Mouse (Mus musculus) midbrain, embryonic 13.5 days (tissue): ENCODE measurements around the gene Mab21l3. TPM values are rescaled to one million over a fixed set of nuclear protein-coding genes. Genes with fewer than 3 reads are reported as not detected.

ENCODE experiments used
- ATAC-seq: fragments of 200-750 bp; cut with Nextera tagmentation; 2 replicates; pipeline ENCODE4 v1.8.0; 2017; ENCODE audit warnings: mild to moderate bottlenecking, moderate TSS enrichment, moderate library complexity
- H3K27ac ChIP-seq: fragments of 300-500 bp; sonication (generic); 2 replicates; pipeline ENCODE4 v1.5.1; 2015; ENCODE audit warnings: inconsistent platforms, mild to moderate bottlenecking, moderate library complexity
- H3K27me3 ChIP-seq: fragments of 300-500 bp; sonication (generic); 2 replicates; pipeline ENCODE4 v1.6.1; 2015; ENCODE audit warnings: mild to moderate bottlenecking, inconsistent platforms
- H3K36me3 ChIP-seq: fragments of 300-500 bp; sonication (generic); 2 replicates; pipeline ENCODE4 v1.6.1; 2015; ENCODE audit warnings: mild to moderate bottlenecking, inconsistent platforms
- H3K4me1 ChIP-seq: fragments of 300-500 bp; sonication (generic); replicated peaks from 2 replicates; pipeline ENCODE4 v1.6.1; 2015; ENCODE audit warnings: inconsistent platforms
- H3K4me2 ChIP-seq: fragments of 300-500 bp; sonication (generic); replicated peaks from 2 replicates; pipeline ENCODE4 v1.6.1; 2015; ENCODE audit warnings: moderate library complexity, mild to moderate bottlenecking, inconsistent platforms
- H3K4me3 ChIP-seq: fragments of 300-500 bp; sonication (generic); replicated peaks from 2 replicates; pipeline ENCODE4 v1.5.1; 2015; ENCODE audit warnings: mild to moderate bottlenecking, inconsistent platforms
- H3K9ac ChIP-seq: fragments of 300-500 bp; sonication (generic); replicated peaks from 2 replicates; pipeline ENCODE4 v1.6.1; 2015; ENCODE audit warnings: mild to moderate bottlenecking, inconsistent platforms
- H3K9me3 ChIP-seq: fragments of 300-500 bp; sonication (generic); 2 replicates; pipeline ENCODE4 v1.6.1; 2016; ENCODE audit warnings: mild to moderate bottlenecking, inconsistent platforms
- WGBS: fragments of 180-500 bp; shearing (Covaris S2); methylation state at CpG from one replicate; pipeline ENCODE4 v1.1.7; 2015; 5-methylcytosine and 5-hydroxymethylcytosine counted together
- polyA plus RNA-seq: library from polyadenylated mRNA; unstranded; fragments of >200 nt; fragmentation: Nextera tagmentation; extraction: Ambion mirVana; gene quantifications from 2 replicates; pipeline ENCODE4 v1.2.1, GENCODE M21; 2015

Gene Mab21l3
- polyA plus RNA-seq, 1 experiment from 2014 or later, result 0.35 TPM

GRCm38 (mm10) chr3:101797830-101798709, 50.7 kb downstream of the Mab21l3 start:
- H3K4me1 ChIP-seq, result peaks cover 37% of the 10 kb centered on the region
- no peak overlapping the region for H3K4me3 ChIP-seq
- H3K9me3 ChIP-seq, result no peaks in the 10 kb centered on the region
- no peak overlapping the region for H3K9ac ChIP-seq
- H3K27me3 ChIP-seq, result 0 out of 2 replicates have a peak, but pooled peaks cover 3% of the 10 kb centered on the region
- WGBS, result 49% methylated on average over 15 of the region's 15 CpGs
- H3K36me3 ChIP-seq, result no peaks in the 10 kb centered on the region
- no peak overlapping the region for H3K4me2 ChIP-seq
- H3K27ac ChIP-seq, result no peak overlapping the region
- ATAC-seq, result 0 out of 2 replicates have a peak, but pooled peaks have one; percentile 43

GRCm38 (mm10) chr3:101796212-101796611, 52.5 kb downstream of the Mab21l3 start:
- WGBS, result 41% methylated on average over 7 of the region's 7 CpGs
- H3K9me3 ChIP-seq, result no peaks in the 10 kb centered on the region
- no peak overlapping the region for H3K27ac ChIP-seq
- H3K36me3 ChIP-seq, result no peaks in the 10 kb centered on the region
- H3K4me3 ChIP-seq, result no peak overlapping the region
- no peak overlapping the region for H3K4me2 ChIP-seq
- peak; percentile 47; the same call in 1 of the 2 replicates for ATAC-seq
- 0 out of 2 replicates have a peak, but pooled peaks cover 3% of the 10 kb centered on the region for H3K27me3 ChIP-seq
- H3K4me1 ChIP-seq, result peaks cover 37% of the 10 kb centered on the region
- no peak overlapping the region for H3K9ac ChIP-seq

GRCm38 (mm10) chr3:101795387-101796039, 53.2 kb downstream of the Mab21l3 start:
- H3K4me1 ChIP-seq, result peaks cover 37% of the 10 kb centered on the region
- no peak overlapping the region for H3K9ac ChIP-seq
- no peak overlapping the region for H3K27ac ChIP-seq
- H3K27me3 ChIP-seq, result 0 out of 2 replicates have a peak, but pooled peaks cover 3% of the 10 kb centered on the region
- no peaks in the 10 kb centered on the region for H3K9me3 ChIP-seq
- peak; percentile 18; the same call in 1 of the 2 replicates for ATAC-seq
- H3K4me3 ChIP-seq, result no peak overlapping the region
- no peaks in the 10 kb centered on the region for H3K36me3 ChIP-seq
- WGBS, result 80% methylated on average over 15 of the region's 15 CpGs
- no peak overlapping the region for H3K4me2 ChIP-seq

- Histone ChIP-seq H3K9me3 (no peaks in the 10 kb centered on the region), H3K4me3 (no peak overlapping the region), H3K4me1 (peaks cover 37% of the 10 kb centered on the region), H3K27ac (peak overlapping the region; percentile 30; the same call in 1 of the 2 replicates), H3K27me3 (0 out of 2 replicates have a peak, but pooled peaks cover 3% of the 10 kb centered on the region), H3K4me2 (no peak overlapping the region), H3K9ac (no peak overlapping the region), H3K36me3 (no peaks in the 10 kb centered on the region)
- no peak for ATAC-seq
- WGBS, result 46% methylated on average over 9 of the region's 9 CpGs
These were observed 54.1 kb downstream of the Mab21l3 start for GRCm38 (mm10) chr3:101794666-101795065.

GRCm38 (mm10) chr3:101794026-101794425, 54.7 kb downstream of the Mab21l3 start:
- no peak for ATAC-seq
- H3K27ac ChIP-seq, result no peak overlapping the region
- WGBS, result 72% methylated on average over 5 of the region's 5 CpGs

GRCm38 (mm10) chr3:101792191-101792590, 56.6 kb downstream of the Mab21l3 start:
- no peak overlapping the region for H3K4me2 ChIP-seq

More at GRCm38 (mm10) chr3:101794026-101794425, 54.7 kb downstream of the Mab21l3 start:
- Histone ChIP-seq H3K9me3 (no peaks in the 10 kb centered on the region), H3K4me3 (no peak overlapping the region), H3K9ac (no peak overlapping the region), H3K27me3 (0 out of 2 replicates have a peak, but pooled peaks cover 3% of the 10 kb centered on the region), H3K4me1 (peaks cover 37% of the 10 kb centered on the region), H3K4me2 (no peak overlapping the region), H3K36me3 (no peaks in the 10 kb centered on the region)

GRCm38 (mm10) chr3:101784768-101785424, 63.9 kb downstream of the Mab21l3 start:
- no peaks in the 10 kb centered on the region for H3K9me3 ChIP-seq
- H3K27ac ChIP-seq, result no peak overlapping the region
- no peaks in the 10 kb centered on the region for H3K36me3 ChIP-seq
- H3K4me3 ChIP-seq, result no peak overlapping the region
- ATAC-seq, result no peak
- no peak overlapping the region for H3K9ac ChIP-seq
- H3K4me2 ChIP-seq, result no peak overlapping the region
- H3K27me3 ChIP-seq, result 0 out of 2 replicates have a peak, but pooled peaks cover 7% of the 10 kb centered on the region
- 91% methylated on average over 10 of the region's 10 CpGs for WGBS
- H3K4me1 ChIP-seq, result peaks cover 7% of the 10 kb centered on the region

More at GRCm38 (mm10) chr3:101792191-101792590, 56.6 kb downstream of the Mab21l3 start:
- Histone ChIP-seq H3K4me1 (peaks cover 27% of the 10 kb centered on the region), H3K9ac (no peak overlapping the region), H3K4me3 (no peak overlapping the region), H3K9me3 (no peaks in the 10 kb centered on the region), H3K36me3 (no peaks in the 10 kb centered on the region), H3K27me3 (0 out of 2 replicates have a peak, but pooled peaks cover 3% of the 10 kb centered on the region), H3K27ac (no peak overlapping the region)
- 81% methylated on average over 4 of the region's 4 CpGs for WGBS
- no peak for ATAC-seq

- Histone ChIP-seq H3K27ac (no peak overlapping the region), H3K4me3 (no peak overlapping the region), H3K4me2 (no peak overlapping the region), H3K36me3 (no peaks in the 10 kb centered on the region), H3K9me3 (no peaks in the 10 kb centered on the region), H3K9ac (no peak overlapping the region), H3K4me1 (peaks cover 7% of the 10 kb centered on the region), H3K27me3 (0 out of 2 replicates have a peak, but pooled peaks cover 7% of the 10 kb centered on the region)
- peak; percentile 38 for ATAC-seq
- WGBS, result 33% methylated on average over 2 of the region's 2 CpGs
These were observed 65.0 kb downstream of the Mab21l3 start for GRCm38 (mm10) chr3:101783793-101784192.

- no peak overlapping the region for H3K4me3 ChIP-seq
- 66% methylated on average over 6 of the region's 6 CpGs for WGBS
These were observed 67.8 kb downstream of the Mab21l3 start for GRCm38 (mm10) chr3:101780874-101781483.

GRCm38 (mm10) chr3:101778896-101779665, 69.7 kb downstream of the Mab21l3 start:
- Histone ChIP-seq H3K4me2 (no peak overlapping the region), H3K4me3 (no peak overlapping the region), H3K9ac (no peak overlapping the region), H3K27ac (no peak overlapping the region), H3K36me3 (no peaks in the 10 kb centered on the region), H3K27me3 (0 out of 2 replicates have a peak, but pooled peaks cover 2% of the 10 kb centered on the region), H3K4me1 (peaks cover 7% of the 10 kb centered on the region), H3K9me3 (no peaks in the 10 kb centered on the region)
- WGBS, result 73% methylated on average over 16 of the region's 16 CpGs
- ATAC-seq, result no peak

More at GRCm38 (mm10) chr3:101780874-101781483, 67.8 kb downstream of the Mab21l3 start:
- H3K36me3 ChIP-seq, result no peaks in the 10 kb centered on the region
- no peaks in the 10 kb centered on the region for H3K9me3 ChIP-seq
- no peak overlapping the region for H3K27ac ChIP-seq
- no peak overlapping the region for H3K4me2 ChIP-seq
- H3K4me1 ChIP-seq, result peaks cover 7% of the 10 kb centered on the region
- 0 out of 2 replicates have a peak, but pooled peaks cover 5% of the 10 kb centered on the region for H3K27me3 ChIP-seq
- no peak overlapping the region for H3K9ac ChIP-seq
- ATAC-seq, result peak; percentile 62; the same call in 1 of the 2 replicates
